ENCODE assay signal across 21 mouse cellular contexts in genomic region chr16:63600229-63600628, GRCm38 (mm10).
DNase-seq lines count a peak whose midpoint lies in the region; ATAC-seq and TF ChIP-seq lines count a peak whose summit lies in the region.
"Had no signal": no experiment of that assay in that cellular context is flagged by ENCODE, and none has a peak within 500 bp of the region (broad histone marks: within the 10 kb centered on the region; RNA-seq: fewer than 3 reads in every experiment).

No protein-coding gene starts in this region.

- no peak for TF ChIP-seq POLR2A in brain, embryonic 14.5 days (IDR thresholded peaks at IDR 0.05; ENCODE audit: borderline replicate concordance, extremely low read depth, insufficient read depth, insufficient read length, poor library complexity, severe bottlenecking)

- no peak overlapping the region for H3K4me3 ChIP-seq in forebrain, embryonic 12.5 days (replicated peaks)
- no peak overlapping the region for H3K4me3 ChIP-seq in forebrain, embryonic 11.5 days (ENCODE audit: low read depth, low read length)
- no peak overlapping the region for H3K4me3 ChIP-seq in limb, embryonic 11.5 days (ENCODE audit: low read depth, low read length)
- no peak overlapping the region for H3K4me3 ChIP-seq in limb, embryonic 10.5 days
- H3K4me3 ChIP-seq: embryonic facial prominence, embryonic 10.5 days; heart, embryonic 10.5 days; hindbrain, embryonic 13.5 days had no signal

- 0 out of 2 replicates have a peak, but pooled peaks have one; percentile 11 for ATAC-seq in forebrain, embryonic 12.5 days (ENCODE audit: low FRiP score)
- no peak for ATAC-seq in forebrain, embryonic 11.5 days (replicated peaks; ENCODE audit: low FRiP score)
- peak; percentile 84 for ATAC-seq in limb, embryonic 11.5 days (ENCODE audit: insufficient number of reproducible peaks, low FRiP score, low TSS enrichment, low read depth)
- ATAC-seq: CD4-positive, CD25-positive, alpha-beta regulatory T cell, adult 4 months; hindbrain, postnatal 0 days had no signal

- peaks cover 5% of the 10 kb centered on the region for H3K36me3 ChIP-seq in forebrain, embryonic 12.5 days (replicated peaks)
- no peaks in the 10 kb centered on the region for H3K36me3 ChIP-seq in forebrain, embryonic 11.5 days (ENCODE audit: control insufficient read depth, insufficient read depth, low read length)
- H3K36me3 ChIP-seq in limb, embryonic 11.5 days (ENCODE audit: control insufficient read depth, insufficient read depth, low read length) = no peaks in the 10 kb centered on the region
- no peaks in the 10 kb centered on the region for H3K36me3 ChIP-seq in limb, embryonic 10.5 days
- H3K36me3 ChIP-seq: embryonic facial prominence, embryonic 10.5 days; heart, embryonic 10.5 days; hindbrain, embryonic 13.5 days had no signal

- no peak overlapping the region for H3K4me2 ChIP-seq in forebrain, embryonic 12.5 days
- no peak overlapping the region for H3K4me2 ChIP-seq in forebrain, embryonic 11.5 days (ENCODE audit: low read depth, low read length, severe bottlenecking)
- H3K4me2 ChIP-seq in limb, embryonic 11.5 days (ENCODE audit: low read depth, severe bottlenecking) = no peak overlapping the region
- H3K4me2 ChIP-seq: hindbrain, embryonic 13.5 days had no signal

- 49% methylated on average over 3 of the region's 3 CpGs for WGBS in forebrain, embryonic 12.5 days
- WGBS in forebrain, embryonic 11.5 days = 45% methylated on average over 3 of the region's 3 CpGs
- WGBS in limb, embryonic 11.5 days = 14% methylated on average over 3 of the region's 3 CpGs
- 19% methylated on average over 3 of the region's 3 CpGs for WGBS in limb, embryonic 10.5 days

- no peak overlapping the region for H3K9ac ChIP-seq in forebrain, embryonic 12.5 days
- no peak overlapping the region for H3K9ac ChIP-seq in forebrain, embryonic 11.5 days (ENCODE audit: low read length)
- H3K9ac ChIP-seq in limb, embryonic 11.5 days (ENCODE audit: low read length) = no peak overlapping the region
- H3K9ac ChIP-seq: hindbrain, embryonic 13.5 days had no signal

- no peak for DNase-seq in forebrain, embryonic 11.5 days (ENCODE audit: low spot score)
- DNase-seq in limb, embryonic 11.5 days (ENCODE audit: low spot score) = peak; percentile 44
- no peak for DNase-seq in limb, embryonic 10.5 days (ENCODE audit: low spot score)
- peak; percentile 31 for DNase-seq in brain, embryonic 14.5 days (ENCODE audit: low read depth)
- no peak for DNase-seq in frontal cortex, postnatal 10 days (ENCODE audit: low spot score in 2 of 2)
- DNase-seq in frontal cortex, postnatal 14 days (ENCODE audit: low spot score in 2 of 2) = no peak
- DNase-seq: adrenal gland, adult 2 months; adrenal gland, postnatal 25 days; B cell, adult 2 months; cerebellum, adult 2 months; cerebellum, postnatal 10 days; gastrocnemius, postnatal 10 days; heart, adult 18-20 months; heart, postnatal 10 days; kidney, adult 11 months had no signal

- no peaks in the 10 kb centered on the region for H3K4me1 ChIP-seq in forebrain, embryonic 12.5 days
- H3K4me1 ChIP-seq in forebrain, embryonic 11.5 days (replicated peaks; ENCODE audit: control insufficient read depth, insufficient read depth, low read length) = no peaks in the 10 kb centered on the region
- peaks cover 3% of the 10 kb centered on the region; the same call in 1 of the 2 replicates for H3K4me1 ChIP-seq in limb, embryonic 11.5 days (ENCODE audit: control insufficient read depth, insufficient read depth, low read length)
- peaks cover 45% of the 10 kb centered on the region for H3K4me1 ChIP-seq in limb, embryonic 10.5 days
- H3K4me1 ChIP-seq: embryonic facial prominence, embryonic 10.5 days; heart, embryonic 10.5 days; hindbrain, embryonic 13.5 days had no signal

- TF ChIP-seq CTCF in brain, embryonic 14.5 days (IDR thresholded peaks at IDR 0.05; ENCODE audit: borderline replicate concordance, extremely low read depth, insufficient read depth, insufficient read length) = no peak

- H3K9me3 ChIP-seq in forebrain, embryonic 12.5 days = no peaks in the 10 kb centered on the region
- no peaks in the 10 kb centered on the region for H3K9me3 ChIP-seq in forebrain, embryonic 11.5 days (ENCODE audit: control insufficient read depth, low read length)
- H3K9me3 ChIP-seq in limb, embryonic 11.5 days (ENCODE audit: control insufficient read depth, low read length) = no peaks in the 10 kb centered on the region
- no peaks in the 10 kb centered on the region for H3K9me3 ChIP-seq in limb, embryonic 10.5 days (replicated peaks)
- H3K9me3 ChIP-seq: embryonic facial prominence, embryonic 10.5 days; heart, embryonic 10.5 days; hindbrain, embryonic 13.5 days had no signal

- H3K27me3 ChIP-seq in forebrain, embryonic 12.5 days = no peaks in the 10 kb centered on the region
- H3K27me3 ChIP-seq in forebrain, embryonic 11.5 days (ENCODE audit: control insufficient read depth, insufficient read depth, low read length) = no peaks in the 10 kb centered on the region
- no peaks in the 10 kb centered on the region; the same call in 1 of the 2 replicates for H3K27me3 ChIP-seq in limb, embryonic 11.5 days (ENCODE audit: control insufficient read depth, insufficient read depth, low read length)
- H3K27me3 ChIP-seq in limb, embryonic 10.5 days (ENCODE audit: low read depth, poor library complexity, severe bottlenecking) = peaks cover 13% of the 10 kb centered on the region; the same call in 1 of the 2 replicates
- H3K27me3 ChIP-seq: hindbrain, embryonic 13.5 days had no signal

- H3K27ac ChIP-seq in forebrain, embryonic 12.5 days = no peak overlapping the region
- H3K27ac ChIP-seq in forebrain, embryonic 11.5 days (ENCODE audit: low read depth, low read length) = no peak overlapping the region
- no peak overlapping the region for H3K27ac ChIP-seq in limb, embryonic 11.5 days (replicated peaks; ENCODE audit: low read depth, low read length)
- H3K27ac ChIP-seq in limb, embryonic 10.5 days = no peak overlapping the region
- H3K27ac ChIP-seq: embryonic facial prominence, embryonic 10.5 days; heart, embryonic 10.5 days; hindbrain, embryonic 13.5 days; hindbrain, postnatal 0 days had no signal

Comparison
In these comparisons a context has a peak if more than half of its experiments do, and no peak if none do; other contexts are left out.
1. DNase-seq: peak in limb, embryonic 11.5 days (single experiment) and brain, embryonic 14.5 days (single experiment); none in forebrain, embryonic 11.5 days (single experiment), limb, embryonic 10.5 days (single experiment), frontal cortex, postnatal 10 days (0 of 2) and frontal cortex, postnatal 14 days (0 of 2).